Mouse (Mus musculus) left cerebral cortex, postnatal 4 days (tissue): Measurements from ENCODE around the gene Chrnd. TPM values are rescaled to one million over a fixed set of nuclear protein-coding genes. Genes with fewer than 3 reads are reported as not detected.
A peak's percentile ranks its signal among the peaks of the same experiment; 100 is the strongest.

Experiments used
- DNase-seq: peaks from one replicate; pipeline ENCODE4 v3.0.0-alpha.2; 2022
- intact Hi-C: fragments of 180-260 bp; cut with DNase I; formaldehyde crosslinking; loops from one replicate; pipeline ENCODE4 v1.15.1; 2025
- total RNA-seq, 2 experiments: library from RNA; stranded (reverse); gene quantifications; 2 replicates each; pipeline ENCODE4 v1.2.3; 2021

Gene Chrnd
- total RNA-seq, 2 experiments from 2014 or later = not detected

- no peak for DNase-seq
- intact Hi-C loops = loop anchor here (5.0 to 10.0 kb wide), 2 partner anchors 142 to 519 kb away; no protein-coding TSS in a partner anchor
Measured at GRCm38 (mm10) chr1:87183998-87184750, 6.2 kb upstream of the Chrnd start.

DNA sequence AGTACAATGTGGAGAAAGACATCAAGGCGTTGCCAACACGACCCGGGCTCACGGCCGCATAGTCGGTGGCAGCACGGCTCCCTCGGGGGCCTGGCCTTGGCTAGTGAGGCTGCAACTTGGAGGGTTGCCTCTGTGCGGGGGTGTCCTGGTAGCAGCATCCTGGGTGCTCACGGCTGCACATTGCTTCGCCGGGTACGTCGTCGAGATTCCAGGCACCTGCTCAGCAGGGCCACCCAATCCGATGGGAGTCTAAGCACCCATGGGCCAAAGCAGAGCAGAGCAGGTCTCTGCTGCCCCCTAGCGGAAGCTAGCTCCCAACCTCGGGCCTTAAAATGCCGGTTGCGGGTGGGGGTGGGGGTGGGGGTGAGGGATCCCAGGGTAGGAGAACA, 5.7 kb upstream of the Chrnd start:
- peak; percentile 65 for DNase-seq
- intact Hi-C loops = loop anchor here (5.0 to 10.0 kb wide), 4 partner anchors 132 to 572 kb away; no protein-coding TSS in a partner anchor

DNA sequence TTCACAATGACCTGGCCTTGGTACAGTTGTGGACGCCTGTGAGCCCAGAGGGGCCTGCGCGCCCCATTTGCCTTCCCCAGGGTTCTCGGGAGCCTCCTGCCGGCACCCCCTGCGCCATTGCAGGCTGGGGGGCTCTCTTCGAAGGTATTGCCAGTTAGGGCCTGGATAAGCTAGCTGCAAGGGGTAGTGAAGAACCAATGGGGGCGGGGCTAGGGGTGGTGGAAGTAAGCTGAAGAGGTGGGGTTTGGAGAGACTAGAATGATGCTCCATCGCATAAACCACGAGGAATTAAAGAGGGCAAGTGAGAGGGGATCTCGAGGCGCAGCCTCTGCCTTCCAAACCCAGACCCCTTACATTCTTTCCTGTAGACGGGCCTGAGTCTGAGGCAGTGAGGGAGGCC, 4.9 kb upstream of the Chrnd start:
- intact Hi-C loops = loop anchor here (5.0 to 10.0 kb wide), 3 partner anchors 133 to 573 kb away; no protein-coding TSS in a partner anchor
- no peak for DNase-seq

DNA sequence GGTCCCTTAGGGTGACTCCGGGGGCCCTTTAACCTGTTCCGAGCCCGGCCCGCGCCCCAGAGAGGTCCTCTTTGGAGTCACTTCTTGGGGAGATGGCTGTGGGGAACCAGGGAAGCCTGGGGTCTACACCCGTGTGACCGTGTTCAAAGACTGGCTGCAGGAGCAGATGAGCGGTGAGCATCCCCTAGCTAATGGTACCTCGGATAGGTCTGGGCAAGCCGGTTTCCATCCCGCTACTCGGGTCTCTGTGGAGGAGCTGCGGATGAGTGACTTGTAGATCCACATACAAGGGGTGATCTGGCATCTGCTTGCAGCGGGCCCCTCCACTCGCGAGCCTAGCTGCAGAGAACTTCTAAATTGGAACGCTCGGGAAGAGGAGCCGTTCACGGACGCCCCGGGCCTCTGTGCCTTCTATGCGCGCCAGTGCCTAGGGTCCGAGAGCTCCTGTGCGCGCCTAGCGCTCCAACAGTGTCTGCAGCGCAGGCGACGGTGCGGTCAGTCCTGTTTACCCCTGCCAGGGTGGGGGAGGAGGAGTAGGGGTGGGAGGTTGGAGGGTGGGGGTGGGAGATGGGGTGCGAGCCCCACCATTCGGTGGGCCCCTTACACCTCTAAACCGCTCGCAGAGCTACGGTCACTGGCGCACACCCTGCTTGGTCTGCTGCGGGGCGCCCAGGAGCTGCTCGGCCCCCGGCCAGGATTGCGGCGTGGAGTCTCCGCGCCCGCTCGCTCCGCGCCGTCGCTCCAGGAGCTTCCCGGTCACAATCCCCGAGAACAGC, 4.0 kb upstream of the Chrnd start:
- intact Hi-C loops = loop anchor here (5.0 to 10.0 kb wide), 3 partner anchors 134 to 574 kb away; no protein-coding TSS in a partner anchor
- no peak for DNase-seq

DNA sequence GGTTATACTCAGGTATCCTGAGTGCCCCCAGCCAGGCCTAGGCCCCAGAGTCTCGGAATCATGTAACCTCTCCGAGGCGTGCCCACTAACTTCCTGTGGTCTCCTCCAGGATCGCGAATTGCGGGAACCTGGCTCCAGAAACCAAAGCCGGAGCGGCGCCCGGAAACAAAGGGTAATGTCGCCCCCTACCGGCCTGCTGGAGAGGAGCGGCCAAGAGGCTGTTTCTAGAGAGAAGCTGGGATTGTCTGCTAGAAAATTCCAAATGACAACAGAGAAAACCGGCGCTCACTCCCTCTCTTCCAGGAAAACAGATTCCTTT, 3.4 kb upstream of the Chrnd start:
- intact Hi-C loops = loop anchor here (5.0 to 10.0 kb wide), 3 partner anchors 135 to 575 kb away; no protein-coding TSS in a partner anchor
- DNase-seq = peak; percentile 77

- DNase-seq = peak; percentile 43
- intact Hi-C loops = no loop called here
Measured at GRCm38 (mm10) chr1:87197296-87197695, 6.9 kb downstream of the Chrnd start.

DNA sequence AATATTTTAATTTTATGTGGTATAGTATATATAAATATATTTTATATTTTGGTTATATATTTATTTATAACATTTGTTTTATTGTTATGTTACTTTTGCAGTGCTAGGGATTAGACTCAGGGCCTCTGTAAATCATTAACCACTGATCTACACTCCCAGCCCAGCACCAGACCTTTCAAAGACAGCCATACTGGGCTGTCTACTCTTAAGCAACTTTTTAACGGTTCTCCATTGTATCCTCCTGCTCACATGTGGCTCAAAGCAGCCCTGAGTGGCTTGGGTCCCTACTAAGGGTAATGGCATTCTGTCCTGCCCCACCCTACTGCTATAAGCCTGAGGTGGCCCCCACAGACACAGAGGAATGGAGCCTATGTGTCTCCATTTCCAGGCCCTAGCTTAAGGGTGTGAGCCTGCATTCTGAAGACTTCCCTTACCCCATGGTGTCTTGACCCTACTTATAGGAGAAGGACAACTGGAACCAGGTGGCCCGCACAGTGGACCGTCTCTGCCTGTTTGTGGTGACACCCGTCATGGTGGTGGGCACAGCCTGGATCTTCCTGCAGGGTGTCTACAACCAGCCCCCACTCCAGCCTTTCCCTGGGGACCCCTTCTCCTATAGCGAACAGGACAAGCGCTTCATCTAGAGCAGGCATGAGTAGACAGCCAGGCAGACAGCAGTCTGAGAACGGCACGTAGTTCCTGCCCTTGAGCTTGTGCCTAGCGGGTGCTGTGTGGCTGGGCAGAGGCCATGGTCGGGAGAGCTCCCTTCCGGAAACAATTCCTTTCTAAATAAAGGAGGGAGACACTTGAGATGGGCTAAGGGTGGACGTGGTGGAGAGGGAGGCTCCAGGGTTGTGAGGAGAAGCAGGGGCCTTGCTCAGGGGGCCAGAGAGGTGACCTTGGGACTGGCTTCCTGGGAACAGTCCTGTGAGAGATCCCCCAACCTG, 8.0 kb downstream of the Chrnd start:
- intact Hi-C loops = no loop called here
- no peak for DNase-seq

- intact Hi-C loops = no loop called here
Measured at GRCm38 (mm10) chr1:87200811-87201210, 10.4 kb downstream of the Chrnd start.

DNA sequence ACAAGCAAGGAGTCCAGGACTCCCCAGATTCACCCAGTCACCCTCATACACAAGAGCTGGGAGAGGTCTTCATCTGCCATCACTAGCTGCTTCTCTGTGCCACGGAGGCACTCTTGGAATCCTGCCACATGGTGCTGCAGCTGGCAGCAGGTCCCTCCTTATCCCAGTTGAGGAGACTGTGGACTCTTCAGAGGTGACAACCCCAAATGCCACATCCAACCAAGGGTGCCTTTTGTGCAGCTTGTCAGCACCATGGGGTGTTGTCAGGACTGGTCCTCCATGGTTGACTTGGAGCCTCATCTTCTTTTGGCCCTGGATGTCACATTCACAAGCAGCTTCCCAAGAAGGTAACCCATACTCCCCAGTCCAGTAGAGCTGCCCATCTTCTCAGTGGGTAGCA, 11.4 kb downstream of the Chrnd start:
- no peak for DNase-seq
- intact Hi-C loops = no loop called here

More at GRCm38 (mm10) chr1:87200811-87201210, 10.4 kb downstream of the Chrnd start:
- no peak for DNase-seq

DNA sequence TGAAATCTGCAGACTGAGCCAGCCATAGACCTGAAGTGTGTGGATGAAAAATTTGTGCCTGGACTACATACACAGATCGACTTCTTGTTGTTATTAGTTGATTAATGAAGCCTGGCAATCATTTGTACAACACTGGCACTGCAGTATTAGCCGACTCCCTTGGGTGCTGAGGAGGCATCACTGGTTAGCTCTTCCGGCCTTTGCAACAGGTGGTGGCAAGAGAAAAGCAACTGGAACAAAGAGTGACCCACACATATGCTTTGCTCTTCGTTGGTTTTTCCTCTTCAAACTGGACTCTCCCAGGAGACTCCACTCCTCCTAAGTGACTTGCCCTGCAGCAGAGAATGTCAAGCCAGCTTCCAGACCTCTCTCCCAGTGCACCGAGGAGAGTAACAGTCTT, 13.4 kb downstream of the Chrnd start:
- intact Hi-C loops = no loop called here

GRCm38 (mm10) chr1:87204465-87204864, 14.1 kb downstream of the Chrnd start, which contains the start of gene Chrng:
Gene Chrng, plus strand, starts transcription at chr1:87204657.
- intact Hi-C loops = no loop called here

More for the DNA sequence above, 13.4 kb downstream of the Chrnd start:
- no peak for DNase-seq

GRCm38 (mm10) chr1:87205038-87205437, 14.6 kb downstream of the Chrnd start:
- DNase-seq = no peak
- intact Hi-C loops = no loop called here

More at GRCm38 (mm10) chr1:87204465-87204864, 14.1 kb downstream of the Chrnd start, which contains the start of gene Chrng:
- no peak for DNase-seq

GRCm38 (mm10) chr1:87205502-87205901, 15.1 kb downstream of the Chrnd start:
- intact Hi-C loops = no loop called here
- DNase-seq = no peak

DNA sequence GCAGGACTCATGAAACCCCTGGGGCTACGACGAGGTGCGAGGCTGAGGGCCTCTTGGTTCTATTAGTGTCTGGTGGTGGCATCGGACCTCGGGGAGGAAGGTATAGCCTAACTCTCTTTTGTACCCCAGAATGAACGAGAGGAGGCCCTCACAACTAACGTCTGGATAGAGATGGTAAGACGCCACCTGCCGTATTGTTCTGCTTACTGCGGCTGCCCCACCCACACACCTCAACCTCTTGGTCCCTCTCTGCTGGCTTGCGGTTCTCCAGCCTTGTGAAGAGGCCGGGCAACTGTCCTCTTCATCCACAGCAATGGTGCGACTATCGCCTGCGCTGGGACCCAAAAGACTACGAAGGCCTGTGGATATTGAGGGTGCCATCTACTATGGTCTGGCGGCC, 15.9 kb downstream of the Chrnd start:
- intact Hi-C loops = no loop called here
- no peak for DNase-seq

GRCm38 (mm10) chr1:87211431-87211830, 21.0 kb downstream of the Chrnd start:
- intact Hi-C loops = no loop called here
- no peak for DNase-seq

GRCm38 (mm10) chr1:87213735-87214704, 23.6 kb downstream of the Chrnd start, which contains the start of gene Eif4e2:
Gene Eif4e2, plus strand, starts transcription at chr1:87213914.
- intact Hi-C loops = no loop called here
- peak; percentile 96 for DNase-seq

GRCm38 (mm10) chr1:87214748-87215147, 24.3 kb downstream of the Chrnd start:
- DNase-seq = no peak
- intact Hi-C loops = no loop called here

- DNase-seq = no peak
- intact Hi-C loops = no loop called here
Measured at GRCm38 (mm10) chr1:87217938-87218337, 27.5 kb downstream of the Chrnd start.

DNA sequence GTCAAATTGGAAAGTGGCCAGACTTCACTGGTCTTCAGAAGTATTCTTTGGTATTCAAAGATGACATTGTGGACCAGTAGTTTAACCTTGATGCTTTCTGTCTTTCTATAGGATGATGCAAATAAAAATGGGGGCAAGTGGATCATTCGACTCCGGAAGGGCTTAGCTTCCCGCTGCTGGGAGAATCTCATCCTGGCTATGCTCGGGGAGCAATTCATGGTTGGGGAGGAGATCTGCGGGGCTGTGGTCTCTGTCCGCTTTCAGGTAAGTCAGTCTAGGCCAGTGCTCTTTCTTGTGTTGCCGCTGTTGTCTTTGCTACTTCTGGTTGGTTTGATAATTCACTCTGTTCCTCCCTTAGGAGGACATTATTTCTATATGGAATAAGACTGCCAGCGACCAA, 35.3 kb downstream of the Chrnd start:
- intact Hi-C loops = no loop called here

More for the DNA sequence above, 35.3 kb downstream of the Chrnd start:
- no peak for DNase-seq
